Mouse (Mus musculus): ENCODE measurements around the gene Rchy1.

Gene Rchy1

DNA sequence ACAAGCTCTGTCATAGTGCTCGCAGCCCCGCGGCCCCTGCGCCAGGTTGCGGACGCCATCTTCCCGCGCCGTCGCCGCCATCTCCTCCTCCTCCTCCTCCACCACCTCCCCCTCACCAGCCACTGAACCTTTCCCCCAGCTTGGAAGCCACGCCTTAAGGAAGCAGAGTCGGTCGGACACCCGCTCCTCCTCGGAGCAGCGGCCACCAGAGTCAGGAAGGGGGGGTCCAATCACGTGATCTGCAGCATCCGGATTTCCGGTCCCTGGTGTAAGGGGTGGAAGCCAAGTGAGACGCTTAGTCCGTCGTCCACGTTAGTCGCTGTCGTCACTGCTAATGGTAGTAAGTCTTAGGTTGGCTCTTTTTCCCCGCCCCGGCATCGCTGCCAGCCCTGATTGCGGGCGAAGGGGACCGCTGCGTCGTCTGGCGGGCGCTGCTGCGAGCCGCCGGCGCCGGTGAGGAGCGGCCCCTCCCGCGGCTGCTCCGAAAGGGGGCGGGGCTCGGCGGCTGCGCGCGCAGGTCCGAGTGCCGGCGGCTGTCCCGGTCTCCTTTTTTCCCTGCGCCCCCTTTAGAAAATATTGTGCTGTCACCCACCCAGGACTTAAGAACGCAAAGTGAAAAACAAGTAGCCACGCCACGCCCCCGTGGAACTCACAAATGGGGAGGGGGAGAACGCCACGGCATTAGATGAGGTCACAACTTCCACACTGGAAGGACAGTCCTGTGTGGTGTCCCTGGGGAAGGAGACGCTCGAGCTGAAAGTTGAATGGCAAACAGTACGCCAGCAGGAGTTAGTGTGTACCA is at the start of gene Rchy1:
Rchy1 (minus strand) TSS at position 430 of the 802 bp plus-strand sequence.
- DNase-seq (ENCODE audit: low spot score in 2 of 2), result peak; percentile 76 to 86

DNA sequence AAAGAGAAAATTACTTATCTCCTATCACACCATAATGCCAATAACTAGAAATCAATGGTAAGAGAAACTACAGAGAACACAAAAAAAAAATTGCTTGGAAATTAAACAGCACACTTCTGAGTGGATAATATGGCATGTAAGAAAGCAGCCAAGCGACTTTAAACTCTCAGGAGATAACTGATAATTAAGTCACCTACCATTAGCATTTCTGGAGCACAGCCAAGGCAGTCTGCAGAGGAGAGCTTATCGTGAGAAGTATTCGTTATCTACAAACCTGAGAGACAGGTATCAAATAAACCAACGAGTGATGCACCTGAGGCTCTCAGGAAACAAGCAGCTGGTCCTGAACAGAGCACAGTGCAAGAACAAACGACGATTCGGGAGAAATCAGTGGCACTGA is 48.9 kb upstream of the Rchy1 start:
- DNase-seq (ENCODE audit: low spot score in 2 of 2), result no peak

DNA sequence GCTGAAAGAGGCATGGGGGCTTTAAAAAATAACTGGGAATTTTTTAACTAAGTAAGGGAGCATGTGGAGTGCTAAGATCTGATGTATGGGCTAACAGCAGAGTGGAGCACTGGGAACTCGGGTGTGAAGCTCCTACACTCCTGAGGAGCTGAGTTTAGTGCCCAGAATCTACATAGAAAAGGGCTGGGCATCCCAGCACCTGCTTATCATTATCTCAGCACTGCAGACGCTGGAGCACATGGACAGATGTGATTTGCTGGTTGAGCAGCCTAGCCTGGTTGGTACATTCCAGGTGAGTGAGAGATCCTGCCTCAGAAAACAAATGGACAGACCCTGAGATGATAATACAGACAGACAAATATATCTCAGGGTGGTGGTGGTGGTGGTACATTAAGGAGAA is 47.0 kb upstream of the Rchy1 start:
- no peak for DNase-seq (ENCODE audit: low spot score in 2 of 2)

DNA sequence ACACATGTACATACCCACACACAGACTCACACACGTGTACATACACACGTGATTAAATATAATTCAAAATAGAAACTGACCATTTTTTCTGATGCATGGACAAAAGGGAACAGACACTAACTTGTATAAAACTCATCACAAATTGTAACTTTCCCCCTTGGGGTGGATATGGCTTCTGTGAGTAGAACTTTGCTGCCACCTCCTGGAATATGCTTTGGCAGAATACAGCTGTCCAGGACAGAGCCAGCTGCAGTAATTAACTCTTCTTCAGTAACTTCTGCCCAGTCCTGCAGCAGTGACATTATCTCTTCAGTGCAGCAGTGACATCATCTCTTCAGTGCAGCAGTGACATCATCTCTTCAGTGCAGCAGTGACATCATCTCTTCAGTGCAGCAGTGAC is 40.1 kb upstream of the Rchy1 start:
- no peak for DNase-seq (ENCODE audit: low spot score in 2 of 2)

DNA sequence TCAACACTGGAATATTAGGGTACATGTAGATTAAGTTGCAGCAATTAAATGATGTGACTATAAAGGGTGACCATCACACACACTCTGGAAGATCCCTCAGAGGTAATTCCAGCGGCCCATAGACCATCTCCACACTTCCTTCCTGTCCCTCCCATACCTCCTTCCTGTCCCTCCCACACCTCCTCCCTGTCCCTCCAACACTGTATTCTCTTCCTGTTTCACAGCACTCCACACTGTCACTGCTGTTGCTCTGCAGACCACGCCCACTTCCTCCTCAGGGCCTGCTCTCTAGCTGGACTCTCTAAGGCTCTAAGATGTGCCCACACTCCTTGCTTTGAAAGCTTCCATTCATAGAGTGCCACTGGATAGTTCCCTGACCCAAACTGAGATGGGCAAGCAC is 37.9 kb upstream of the Rchy1 start:
- DNase-seq (ENCODE audit: low spot score in 2 of 2), result no peak

- DNase-seq (ENCODE audit: low spot score in 2 of 2), result peak in 1 of 2 experiments; percentile 12
These were observed 31.7 kb upstream of the Rchy1 start for GRCm38 (mm10) chr5:91994546-91994945.

DNA sequence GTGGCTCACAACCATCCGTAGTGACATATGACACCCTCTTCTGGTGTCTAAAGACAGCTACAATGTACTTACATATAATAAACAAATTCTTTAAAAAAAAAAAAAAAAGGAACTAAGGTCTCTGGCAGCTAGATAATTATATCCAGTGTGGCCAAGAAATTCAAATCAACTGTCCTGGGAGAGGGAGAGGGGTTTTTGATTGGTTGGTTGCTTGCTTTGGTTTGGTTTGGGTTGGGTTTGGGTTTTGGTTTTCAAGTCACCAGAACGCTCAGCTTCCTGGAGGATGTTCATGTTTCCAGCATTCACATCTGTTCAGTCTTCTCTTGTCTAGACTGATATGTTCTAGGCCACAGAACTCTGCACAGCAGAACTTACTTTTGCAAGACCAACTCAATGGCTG is 30.2 kb upstream of the Rchy1 start:
- no peak for DNase-seq (ENCODE audit: low spot score in 2 of 2)

- DNase-seq (ENCODE audit: low spot score in 2 of 2), result no peak
These were observed 28.5 kb upstream of the Rchy1 start for GRCm38 (mm10) chr5:91991191-91991937.

- no peak for DNase-seq (ENCODE audit: low spot score in 2 of 2)
These were observed 26.4 kb upstream of the Rchy1 start for GRCm38 (mm10) chr5:91989261-91989660.

GRCm38 (mm10) chr5:91987799-91988198 is 24.9 kb upstream of the Rchy1 start:
- no peak for DNase-seq (ENCODE audit: low spot score in 2 of 2)

- no peak for DNase-seq (ENCODE audit: low spot score in 2 of 2)
These were observed 24.4 kb upstream of the Rchy1 start, which contains the start of gene Odaph for GRCm38 (mm10) chr5:91987236-91987635. Odaph (plus strand) TSS chr5:91987475.

DNA sequence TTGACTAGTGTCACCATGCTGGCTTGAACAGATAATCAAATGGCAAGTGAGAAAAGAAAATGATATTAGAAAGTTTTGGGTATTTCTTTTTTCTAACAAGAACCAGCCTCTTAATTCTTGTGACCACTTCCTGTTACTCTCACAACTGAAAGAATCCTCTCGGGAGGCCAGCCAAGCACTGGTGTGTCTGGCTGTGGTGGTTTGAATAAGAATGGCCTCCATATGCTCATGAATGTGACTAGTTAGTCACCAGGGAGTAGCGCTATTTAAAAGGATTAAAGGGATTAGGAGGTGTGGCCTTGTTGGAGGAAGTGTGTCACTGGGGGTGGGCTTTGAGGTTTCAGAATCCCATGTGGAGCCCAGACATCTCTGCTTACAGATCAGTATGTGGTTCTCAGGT is 22.9 kb upstream of the Rchy1 start:
- no peak for DNase-seq (ENCODE audit: low spot score in 2 of 2)

DNA sequence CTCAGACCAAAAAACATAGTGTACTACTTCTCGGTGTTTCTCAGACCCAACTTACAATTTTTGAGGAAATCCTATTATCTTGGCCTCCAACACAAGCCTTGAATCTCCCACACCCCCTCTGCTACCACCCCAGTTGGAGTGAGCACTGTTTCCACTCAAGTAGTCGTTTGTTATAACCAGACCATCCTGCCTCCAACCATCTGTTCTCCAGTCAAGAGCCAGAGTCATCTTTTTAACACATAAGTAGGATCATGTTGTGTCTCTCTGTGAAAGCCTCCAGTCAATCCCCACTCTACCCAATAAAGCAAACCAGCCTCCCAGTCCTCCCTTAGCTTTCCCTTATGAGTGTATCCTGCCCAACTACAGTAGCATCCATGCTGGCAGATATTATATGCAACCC is 20.6 kb upstream of the Rchy1 start:
- DNase-seq (ENCODE audit: low spot score in 2 of 2), result no peak

GRCm38 (mm10) chr5:91981176-91981840 is 18.4 kb upstream of the Rchy1 start:
- no peak for DNase-seq (ENCODE audit: low spot score in 2 of 2)

DNA sequence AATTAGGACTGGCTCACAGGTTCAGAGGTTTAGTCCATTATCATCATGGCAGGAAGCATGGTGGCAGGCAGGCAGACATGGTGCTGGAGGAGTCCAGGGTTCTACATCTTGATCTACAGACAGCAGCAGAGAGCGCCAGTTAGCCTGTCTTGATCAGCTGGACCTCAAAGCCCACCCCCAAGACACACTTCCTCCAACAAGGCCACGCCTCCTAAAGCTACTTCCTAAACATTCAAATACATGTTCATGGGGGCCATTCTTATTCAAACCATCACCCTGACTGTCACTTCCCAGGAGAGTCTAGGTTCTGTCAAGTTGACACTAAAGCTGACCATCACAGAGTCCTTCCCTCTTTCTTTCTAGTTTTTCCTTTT is 14.5 kb upstream of the Rchy1 start:
- DNase-seq (ENCODE audit: low spot score in 2 of 2), result no peak

GRCm38 (mm10) chr5:91976566-91977396 is 13.9 kb upstream of the Rchy1 start:
- DNase-seq (ENCODE audit: low spot score in 2 of 2), result no peak

GRCm38 (mm10) chr5:91975758-91976157 is 12.9 kb upstream of the Rchy1 start:
- DNase-seq (ENCODE audit: low spot score in 2 of 2), result no peak

GRCm38 (mm10) chr5:91974002-91974401 is 11.1 kb upstream of the Rchy1 start:
- no peak for DNase-seq (ENCODE audit: low spot score in 2 of 2)

DNA sequence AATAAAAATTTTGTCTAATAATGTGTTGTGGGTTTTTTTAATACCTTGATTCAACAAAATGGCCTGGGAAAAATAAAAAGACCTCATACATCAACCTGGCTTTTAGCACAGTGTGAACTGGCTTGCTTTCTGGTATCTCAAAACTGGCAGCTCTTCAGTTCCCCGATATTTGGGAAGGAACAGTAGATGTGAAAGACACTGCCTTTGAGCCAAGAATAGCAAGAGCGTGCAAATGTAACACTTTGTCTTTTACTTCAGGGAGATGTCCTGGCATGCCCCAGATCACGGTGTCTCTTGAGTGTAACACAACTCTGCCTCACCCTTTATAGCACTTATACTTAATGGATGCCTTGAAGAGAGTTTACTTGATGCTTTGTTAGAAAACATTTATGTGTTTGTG is 9.2 kb upstream of the Rchy1 start:
- DNase-seq (ENCODE audit: low spot score in 2 of 2), result no peak

- no peak for DNase-seq (ENCODE audit: low spot score in 2 of 2)
These were observed 619 bp downstream of the Rchy1 start for GRCm38 (mm10) chr5:91962259-91962638.

GRCm38 (mm10) chr5:91961370-91961769 is 1.5 kb downstream of the Rchy1 start:
- no peak for DNase-seq (ENCODE audit: low spot score in 2 of 2)

All from frontal cortex, postnatal 25 days (tissue).